In genomic region chr6:117778481-117778880, GRCm38 (mm10) we compare ENCODE assay signal across 11 mouse cellular contexts.
A peak's percentile ranks its signal among the peaks of the same experiment; 100 is the strongest.
DNase-seq lines count a peak whose midpoint lies in the region; ATAC-seq lines count a peak whose summit lies in the region.
"Had no signal": no experiment of that assay in that cellular context is flagged by ENCODE, and none has a peak within 500 bp of the region (broad histone marks: within the 10 kb centered on the region; RNA-seq: fewer than 3 reads in every experiment).

No protein-coding gene starts in this region.

- 80% methylated on average over 8 of the region's 8 CpGs for WGBS in midbrain, embryonic 10.5 days

- no peak for ATAC-seq in CD4-positive, CD25-positive, alpha-beta regulatory T cell, adult 4 months
- ATAC-seq: inflammation-experienced regulatory T-cells, adult 6 months had no signal

- H3K4me3 ChIP-seq in midbrain, embryonic 10.5 days: no peak overlapping the region

- DNase-seq in adrenal gland, postnatal 14 days: peak; percentile 30
- no peak for DNase-seq in adrenal gland, postnatal 4 days (ENCODE audit: low spot score in 2 of 2)
- peak; percentile 17 to 25 for DNase-seq in adrenal gland, postnatal 36 days
- peak; percentile 32 to 41 for DNase-seq in heart, postnatal 10 days
- DNase-seq in kidney, postnatal 25 days: peak; percentile 40 to 74
- no peak for DNase-seq in midbrain, embryonic 10.5 days (ENCODE audit: low spot score)
- DNase-seq in ovary, postnatal 10 days (ENCODE audit: low spot score): no peak
- DNase-seq: cerebellum, postnatal 10 days; thymus, postnatal 36 days had no signal

- no peaks in the 10 kb centered on the region for H3K9me3 ChIP-seq in midbrain, embryonic 10.5 days (replicated peaks)

- H3K27ac ChIP-seq in midbrain, embryonic 10.5 days (replicated peaks): no peak overlapping the region

- no peaks in the 10 kb centered on the region for H3K27me3 ChIP-seq in midbrain, embryonic 10.5 days (ENCODE audit: low read depth, poor library complexity, severe bottlenecking)

- H3K4me1 ChIP-seq in midbrain, embryonic 10.5 days: no peaks in the 10 kb centered on the region

- H3K36me3 ChIP-seq in midbrain, embryonic 10.5 days: no peaks in the 10 kb centered on the region

- intact Hi-C loops in heart, postnatal 10 days (cut with DNase I): no loop called here

Comparison
In these comparisons a context has a peak if more than half of its experiments do, and no peak if none do; other contexts are left out.
1. DNase-seq: peak in adrenal gland, postnatal 14 days (single experiment), adrenal gland, postnatal 36 days (2 of 2), heart, postnatal 10 days (2 of 2) and kidney, postnatal 25 days (2 of 2); none in adrenal gland, postnatal 4 days (0 of 2), midbrain, embryonic 10.5 days (single experiment) and ovary, postnatal 10 days (single experiment).